In the genomic region with DNA sequence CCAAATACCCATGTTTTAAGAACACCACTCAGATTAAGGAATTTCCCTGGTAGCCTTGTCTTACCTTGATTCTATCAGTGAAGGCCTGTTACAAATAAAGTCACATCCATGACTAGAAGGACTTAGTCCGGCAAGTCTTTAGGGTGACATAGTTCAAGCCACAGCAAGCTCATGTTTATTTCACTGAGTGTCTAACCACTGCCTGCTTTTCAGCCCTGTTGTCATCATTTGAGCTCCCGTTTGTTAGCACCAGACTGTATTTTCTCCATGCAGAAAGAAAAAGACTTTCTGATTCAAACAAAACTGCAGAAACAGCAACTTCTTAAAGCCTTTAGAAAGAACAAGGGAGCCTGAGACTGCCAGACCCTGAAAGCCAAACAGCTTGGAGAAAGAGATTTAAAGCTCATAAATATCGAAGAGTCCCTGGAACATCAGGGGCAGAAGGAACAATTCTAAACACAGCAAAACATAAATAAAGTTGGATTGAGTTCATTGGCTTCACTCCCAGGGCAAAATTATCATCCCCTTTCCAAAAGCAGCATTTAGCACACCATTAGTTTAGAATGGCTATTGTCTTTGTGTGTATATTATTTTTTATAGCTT, we compare ENCODE assay signal across 27 mouse cellular contexts.
DNase-seq lines count a peak whose midpoint lies in the region; ATAC-seq and TF ChIP-seq lines count a peak whose summit lies in the region.
"Had no signal": no experiment of that assay in that cellular context is flagged by ENCODE, and none has a peak within 500 bp of the region (broad histone marks: within the 10 kb centered on the region; RNA-seq: fewer than 3 reads in every experiment).

No protein-coding gene starts in this region.

- whole genome bisulfite sequencing in intestine, embryonic 16.5 days = 60% methylated on average over 3 of the region's 3 CpGs
- 64% methylated on average over 3 of the region's 3 CpGs for WGBS in intestine, postnatal 0 days
- 38% methylated on average over 3 of the region's 3 CpGs for WGBS in lung, embryonic 15.5 days

- DNase-seq in lung, postnatal 14 days = no peak
- peak; percentile 6 for DNase-seq in lung, postnatal 10 days
- DNase-seq in lung, adult 18-20 months = no peak
- DNase-seq: adrenal gland, adult 8-10 months; adrenal gland, postnatal 25 days; cerebellum, adult 11-12 months; cerebellum, adult 8-10 months; cerebellum, postnatal 10 days; cerebellum, postnatal 36 days; embryo, embryonic 11 days; gastrocnemius, postnatal 25 days; heart, adult 18-20 months; heart, postnatal 10 days; heart, postnatal 36 days had no signal

- no peak overlapping the region for H3K9ac ChIP-seq in intestine, embryonic 16.5 days (ENCODE audit: low read depth, low read length)
- no peak overlapping the region for H3K9ac ChIP-seq in intestine, postnatal 0 days (ENCODE audit: low read depth, low read length)
- H3K9ac ChIP-seq in lung, embryonic 15.5 days = no peak overlapping the region
- H3K9ac ChIP-seq: embryonic facial prominence, embryonic 13.5 days; forebrain, embryonic 12.5 days; forebrain, embryonic 15.5 days; heart, embryonic 12.5 days; heart, embryonic 15.5 days; hindbrain, embryonic 13.5 days had no signal

- no peaks in the 10 kb centered on the region for H3K36me3 ChIP-seq in intestine, embryonic 16.5 days (ENCODE audit: control insufficient read depth, insufficient read depth, low read length)
- H3K36me3 ChIP-seq in intestine, postnatal 0 days (ENCODE audit: control insufficient read depth, insufficient read depth) = no peaks in the 10 kb centered on the region
- H3K36me3 ChIP-seq in lung, embryonic 15.5 days = no peaks in the 10 kb centered on the region
- H3K36me3 ChIP-seq: embryonic facial prominence, embryonic 10.5 days; embryonic facial prominence, embryonic 13.5 days; forebrain, embryonic 12.5 days; forebrain, embryonic 15.5 days; heart, embryonic 12.5 days; heart, embryonic 15.5 days; hindbrain, embryonic 10.5 days; hindbrain, embryonic 13.5 days had no signal

- TF ChIP-seq CTCF in intestine, postnatal 0 days (IDR thresholded peaks at IDR 0.05; ENCODE audit: low read depth) = no peak

- ATAC-seq in intestine, embryonic 16.5 days = no peak
- no peak for ATAC-seq in intestine, postnatal 0 days
- ATAC-seq in lung, embryonic 15.5 days (ENCODE audit: borderline replicate concordance, extremely low read depth, low FRiP score, low TSS enrichment) = peak; percentile 81; the same call in 1 of the 2 replicates
- ATAC-seq: activated CD4-positive, CD25-positive, alpha-beta regulatory T cell, adult 4 months; forebrain, embryonic 15.5 days had no signal

- H3K4me1 ChIP-seq in intestine, embryonic 16.5 days (ENCODE audit: control insufficient read depth, insufficient read depth, low read length) = no peaks in the 10 kb centered on the region
- no peaks in the 10 kb centered on the region for H3K4me1 ChIP-seq in intestine, postnatal 0 days (replicated peaks; ENCODE audit: control insufficient read depth, insufficient read depth, low read length)
- peaks cover 8% of the 10 kb centered on the region; the same call in 1 of the 2 replicates for H3K4me1 ChIP-seq in lung, embryonic 15.5 days
- H3K4me1 ChIP-seq: embryonic facial prominence, embryonic 10.5 days; forebrain, embryonic 12.5 days; forebrain, embryonic 15.5 days; heart, embryonic 12.5 days; heart, embryonic 15.5 days; hindbrain, embryonic 10.5 days; hindbrain, embryonic 13.5 days had no signal

- H3K27me3 ChIP-seq in intestine, embryonic 16.5 days (replicated peaks; ENCODE audit: control insufficient read depth, insufficient read depth, low read length) = no peaks in the 10 kb centered on the region
- H3K27me3 ChIP-seq in intestine, postnatal 0 days (replicated peaks; ENCODE audit: control insufficient read depth, insufficient read depth, low read length) = no peaks in the 10 kb centered on the region
- H3K27me3 ChIP-seq in lung, embryonic 15.5 days = no peaks in the 10 kb centered on the region
- H3K27me3 ChIP-seq: embryonic facial prominence, embryonic 13.5 days; forebrain, embryonic 12.5 days; forebrain, embryonic 15.5 days; heart, embryonic 12.5 days; heart, embryonic 15.5 days; hindbrain, embryonic 13.5 days had no signal

- H3K4me3 ChIP-seq in intestine, embryonic 16.5 days (ENCODE audit: low read length) = no peak overlapping the region
- H3K4me3 ChIP-seq in intestine, postnatal 0 days (ENCODE audit: low read depth, low read length) = no peak overlapping the region
- no peak overlapping the region for H3K4me3 ChIP-seq in lung, embryonic 15.5 days
- H3K4me3 ChIP-seq: embryonic facial prominence, embryonic 10.5 days; embryonic facial prominence, embryonic 13.5 days; erythroblast, embryonic 14.5 days; forebrain, embryonic 12.5 days; forebrain, embryonic 15.5 days; heart, embryonic 12.5 days; heart, embryonic 15.5 days; hindbrain, embryonic 10.5 days; hindbrain, embryonic 13.5 days had no signal

- H3K4me2 ChIP-seq in intestine, embryonic 16.5 days (ENCODE audit: low read depth, low read length) = no peak overlapping the region
- H3K4me2 ChIP-seq in intestine, postnatal 0 days (replicated peaks; ENCODE audit: low read depth) = no peak overlapping the region
- H3K4me2 ChIP-seq in lung, embryonic 15.5 days = no peak overlapping the region
- H3K4me2 ChIP-seq: embryonic facial prominence, embryonic 13.5 days; forebrain, embryonic 12.5 days; forebrain, embryonic 15.5 days; heart, embryonic 12.5 days; heart, embryonic 15.5 days; hindbrain, embryonic 13.5 days had no signal

- no peaks in the 10 kb centered on the region for H3K9me3 ChIP-seq in intestine, embryonic 16.5 days (ENCODE audit: control insufficient read depth, low read length)
- H3K9me3 ChIP-seq in intestine, postnatal 0 days (ENCODE audit: control insufficient read depth) = no peaks in the 10 kb centered on the region
- no peaks in the 10 kb centered on the region for H3K9me3 ChIP-seq in lung, embryonic 15.5 days
- H3K9me3 ChIP-seq: embryonic facial prominence, embryonic 10.5 days; embryonic facial prominence, embryonic 13.5 days; forebrain, embryonic 12.5 days; forebrain, embryonic 15.5 days; heart, embryonic 12.5 days; heart, embryonic 15.5 days; hindbrain, embryonic 10.5 days; hindbrain, embryonic 13.5 days had no signal

- H3K27ac ChIP-seq in intestine, embryonic 16.5 days (ENCODE audit: low read length) = 0 out of 2 replicates have a peak overlapping the region, but pooled peaks have one; percentile 14
- H3K27ac ChIP-seq in intestine, postnatal 0 days (ENCODE audit: low read depth, low read length) = no peak overlapping the region
- peak overlapping the region; percentile 69 for H3K27ac ChIP-seq in lung, embryonic 15.5 days
- H3K27ac ChIP-seq: embryonic facial prominence, embryonic 10.5 days; embryonic facial prominence, embryonic 13.5 days; forebrain, embryonic 12.5 days; forebrain, embryonic 15.5 days; heart, embryonic 15.5 days; hindbrain, embryonic 10.5 days; hindbrain, embryonic 13.5 days had no signal
